Mouse (Mus musculus) cerebellum, adult 2 months (tissue): Measurements from ENCODE around the gene Anln. TPM values are rescaled to one million over a fixed set of nuclear protein-coding genes. Genes with fewer than 3 reads are reported as not detected.
"Not testable (repeated sequence)": the region's sequence is repeated elsewhere in the genome, so short reads cannot be mapped to it uniquely, and the experiment has no call there.

Source experiments
- DNase-seq, 2 experiments: peaks; one replicate each; pipeline ENCODE4 v3.0.0; 2021
- H3K27ac ChIP-seq: fragments of 200-500 bp; 2 replicates; pipeline ENCODE4 v1.5.1; 2012; ENCODE audit warnings: low read length, control low read depth, inconsistent platforms; ENCODE audit not compliant: insufficient read depth
- H3K27me3 ChIP-seq: fragments of 200-500 bp; 2 replicates; pipeline ENCODE4 v1.6.1; 2012; ENCODE audit warnings: inconsistent platforms, mild to moderate bottlenecking, low read length, moderate library complexity; ENCODE audit not compliant: control insufficient read depth, insufficient read depth
- H3K4me1 ChIP-seq: fragments of 200-500 bp; 2 replicates; pipeline ENCODE4 v1.6.1; 2011; ENCODE audit warnings: low read length; ENCODE audit not compliant: control insufficient read depth, insufficient read depth
- H3K4me3 ChIP-seq: fragments of 200-500 bp; replicated peaks from 2 replicates; pipeline ENCODE3; 2011; ENCODE audit warnings: mild to moderate bottlenecking, low read depth, low read length, control low read depth; ENCODE audit not compliant: insufficient read depth
- CTCF ChIP-seq: fragments of 200-500 bp; IDR thresholded peaks from 2 replicates; pipeline ENCODE4 v1.5.1; 2011; ENCODE audit warnings: low read depth, mild to moderate bottlenecking, control low read depth, low read length, moderate library complexity, borderline replicate concordance; ENCODE audit not compliant: insufficient read depth
- POLR2A ChIP-seq: fragments of 200-500 bp; IDR thresholded peaks from 2 replicates; pipeline ENCODE4 v1.6.1; 2011; ENCODE audit warnings: low read length, control low read depth, borderline replicate concordance; ENCODE audit not compliant: insufficient read depth
- WGBS: fragments of 180-500 bp; shearing (Covaris S2); methylation state at CpG from one replicate; pipeline ENCODE4 v1.1.7; 2018; 5-methylcytosine and 5-hydroxymethylcytosine counted together
- polyA plus RNA-seq: library from polyadenylated mRNA; depleted of rRNA; stranded (reverse); fragments of >200 nt; gene quantifications from 2 replicates; pipeline ENCODE4 v1.2.3, GENCODE M21; 2012

Anln gene
- polyA plus RNA-seq, 1 experiment: 32.4 TPM

- H3K27me3 ChIP-seq: no peaks in the 10 kb centered on the region
- TF ChIP-seq POLR2A (no peak), CTCF (no peak)
- WGBS: 79% methylated on average over 7 of the region's 7 CpGs
- no peaks in the 10 kb centered on the region for H3K4me1 ChIP-seq
- H3K27ac ChIP-seq: no peak overlapping the region
- no peak overlapping the region for H3K4me3 ChIP-seq
- DNase-seq: no peak
These were observed 20.5 kb upstream of the Anln start for GRCm38 (mm10) chr9:22409501-22409900.

- 25% methylated on average over 4 of the region's 4 CpGs for WGBS
- not testable (repeated sequence) for H3K4me1 ChIP-seq, H3K27me3 ChIP-seq, H3K4me3 ChIP-seq, H3K27ac ChIP-seq, DNase-seq
- peak; percentile 16; the same call in 1 of the 2 replicates for TF ChIP-seq CTCF
These were observed 19.4 kb upstream of the Anln start for GRCm38 (mm10) chr9:22408344-22408743.

- not testable (repeated sequence) for DNase-seq, H3K27me3 ChIP-seq, H3K4me1 ChIP-seq, H3K4me3 ChIP-seq, H3K27ac ChIP-seq
- WGBS: 83% methylated on average over 4 of the region's 4 CpGs
These were observed 18.6 kb upstream of the Anln start for GRCm38 (mm10) chr9:22407633-22408032.

GRCm38 (mm10) chr9:22405414-22405813, 16.4 kb upstream of the Anln start:
- no peak overlapping the region for H3K4me3 ChIP-seq
- 73% methylated on average over 3 of the region's 3 CpGs for WGBS
- H3K27me3 ChIP-seq: no peaks in the 10 kb centered on the region
- H3K4me1 ChIP-seq: no peaks in the 10 kb centered on the region
- DNase-seq: no peak
- TF ChIP-seq POLR2A (no peak), CTCF (no peak)
- no peak overlapping the region for H3K27ac ChIP-seq

- not testable (repeated sequence) for H3K27me3 ChIP-seq, H3K4me3 ChIP-seq, H3K4me1 ChIP-seq, DNase-seq, H3K27ac ChIP-seq
- 67% methylated on average over 2 of the region's 2 CpGs for WGBS
These were observed 14.5 kb upstream of the Anln start for GRCm38 (mm10) chr9:22403501-22403900.

GRCm38 (mm10) chr9:22402976-22403375, 14.0 kb upstream of the Anln start:
- no peak for DNase-seq
- no peaks in the 10 kb centered on the region for H3K4me1 ChIP-seq
- no peak for TF ChIP-seq POLR2A
- TF ChIP-seq CTCF: no peak
- no peaks in the 10 kb centered on the region for H3K27me3 ChIP-seq
- 83% methylated on average over 3 of the region's 3 CpGs for WGBS
- H3K27ac ChIP-seq: no peak overlapping the region
- no peak overlapping the region for H3K4me3 ChIP-seq

GRCm38 (mm10) chr9:22402001-22402400, 13.0 kb upstream of the Anln start:
- DNase-seq: no peak
- 89% methylated on average over 6 of the region's 6 CpGs for WGBS
- TF ChIP-seq CTCF: no peak
- TF ChIP-seq POLR2A: no peak

GRCm38 (mm10) chr9:22399021-22399420, 10.0 kb upstream of the Anln start:
- no peak for TF ChIP-seq POLR2A
- no peak for TF ChIP-seq CTCF
- no peak overlapping the region for H3K4me3 ChIP-seq
- 68% methylated on average over 4 of the region's 4 CpGs for WGBS
- H3K4me1 ChIP-seq: no peaks in the 10 kb centered on the region
- DNase-seq: no peak
- no peak overlapping the region for H3K27ac ChIP-seq
- H3K27me3 ChIP-seq: no peaks in the 10 kb centered on the region

More at GRCm38 (mm10) chr9:22402001-22402400, 13.0 kb upstream of the Anln start:
- Histone ChIP-seq H3K4me1 (no peaks in the 10 kb centered on the region), H3K27me3 (no peaks in the 10 kb centered on the region), H3K4me3 (no peak overlapping the region), H3K27ac (no peak overlapping the region)

GRCm38 (mm10) chr9:22394725-22395124, 5.7 kb upstream of the Anln start:
- H3K4me3 ChIP-seq: no peak overlapping the region
- TF ChIP-seq POLR2A: no peak
- no peak for TF ChIP-seq CTCF
- WGBS: 91% methylated on average over 2 of the region's 2 CpGs
- H3K27ac ChIP-seq: no peak overlapping the region
- no peak for DNase-seq
- H3K27me3 ChIP-seq: no peaks in the 10 kb centered on the region
- H3K4me1 ChIP-seq: no peaks in the 10 kb centered on the region
